Mouse (Mus musculus) urinary bladder, postnatal 36 days (tissue): ENCODE results near the gene Orc2.
A peak's percentile ranks its signal among the peaks of the same experiment; 100 is the strongest.

Experiments used
- DNase-seq, 2 experiments: peaks; one replicate each; pipeline ENCODE4 v3.0.0; 2022; ENCODE audit warnings: low spot score in 2 of 2, mixed read lengths in 1 of 2

Gene Orc2

GRCm38 (mm10) chr1:58504577-58505254 lies at the start of gene Orc2:
TSS of gene Orc2 (minus strand) at chr1:58505109.
- DNase-seq: peak; percentile 81 to 90

DNA sequence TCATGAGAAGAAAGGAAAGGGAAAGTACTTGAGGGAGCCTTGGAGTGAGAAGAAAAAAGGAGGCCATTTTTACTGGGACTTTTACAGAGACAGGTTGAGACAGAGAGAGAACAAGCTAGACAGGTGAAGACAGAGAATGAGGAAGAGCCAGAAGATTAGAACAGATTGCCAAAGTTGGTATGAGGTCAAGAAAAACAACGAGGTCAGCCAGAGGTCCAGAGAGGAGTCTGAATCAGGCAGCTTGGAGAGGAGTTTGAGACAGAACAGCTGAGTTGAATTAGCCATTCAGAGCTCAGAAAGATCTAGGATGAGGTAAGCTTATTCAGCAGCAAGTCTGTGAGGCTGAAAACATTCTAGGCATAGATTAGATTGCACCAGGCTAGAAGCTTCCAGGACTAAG lies 36.5 kb upstream of the Orc2 start:
- no peak for DNase-seq

- no peak for DNase-seq
Measured at GRCm38 (mm10) chr1:58507249-58507648, 2.3 kb upstream of the Orc2 start.

GRCm38 (mm10) chr1:58503793-58504370 lies 1.0 kb downstream of the Orc2 start:
- DNase-seq: no peak

GRCm38 (mm10) chr1:58503134-58503533 lies 1.8 kb downstream of the Orc2 start:
- no peak for DNase-seq

- DNase-seq: no peak
Measured at GRCm38 (mm10) chr1:58498758-58499157, 6.2 kb downstream of the Orc2 start.

DNA sequence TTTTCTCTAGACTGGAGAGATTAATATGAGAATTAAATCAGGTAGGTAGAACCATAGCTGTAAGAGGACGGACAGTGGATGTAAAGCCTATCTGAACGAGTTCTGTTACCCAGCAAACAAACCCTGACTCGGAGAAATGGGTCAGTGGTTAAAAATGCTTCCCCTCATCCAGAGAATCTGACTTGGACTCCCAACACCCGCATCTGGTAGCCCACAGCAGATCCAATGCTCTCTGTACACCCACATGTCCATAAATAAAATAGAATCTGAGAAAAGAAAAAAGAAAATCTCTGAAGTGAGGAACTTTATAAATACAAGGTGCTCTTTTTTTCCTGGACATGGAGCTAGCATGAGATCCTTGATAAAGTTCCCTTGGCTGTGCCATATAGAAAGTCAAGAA lies 7.2 kb downstream of the Orc2 start:
- no peak for DNase-seq

GRCm38 (mm10) chr1:58495603-58496002 lies 9.3 kb downstream of the Orc2 start:
- DNase-seq: no peak

DNA sequence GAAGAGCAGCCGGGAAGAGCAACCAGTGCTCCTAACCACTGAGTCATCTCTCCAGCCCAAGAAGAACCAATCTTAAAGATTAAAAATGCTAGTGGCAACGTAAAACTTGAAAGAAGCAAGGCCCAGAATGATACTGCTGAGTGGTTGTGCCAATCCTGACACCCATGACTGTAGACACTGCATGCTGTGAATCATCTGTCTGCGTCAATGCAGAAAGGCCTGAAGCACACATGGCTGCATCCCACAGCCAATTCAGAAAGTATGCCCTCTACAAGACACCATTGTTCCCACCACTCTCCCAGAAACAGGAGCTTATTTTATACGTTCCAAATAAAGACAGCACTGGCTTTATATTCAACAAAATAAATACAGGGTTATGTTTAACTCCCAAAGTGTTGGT lies 22.3 kb downstream of the Orc2 start:
- DNase-seq: no peak

- no peak for DNase-seq
Measured at GRCm38 (mm10) chr1:58475662-58476061, 29.2 kb downstream of the Orc2 start.

- DNase-seq: no peak
Measured at GRCm38 (mm10) chr1:58465561-58465960, 39.3 kb downstream of the Orc2 start.

DNA sequence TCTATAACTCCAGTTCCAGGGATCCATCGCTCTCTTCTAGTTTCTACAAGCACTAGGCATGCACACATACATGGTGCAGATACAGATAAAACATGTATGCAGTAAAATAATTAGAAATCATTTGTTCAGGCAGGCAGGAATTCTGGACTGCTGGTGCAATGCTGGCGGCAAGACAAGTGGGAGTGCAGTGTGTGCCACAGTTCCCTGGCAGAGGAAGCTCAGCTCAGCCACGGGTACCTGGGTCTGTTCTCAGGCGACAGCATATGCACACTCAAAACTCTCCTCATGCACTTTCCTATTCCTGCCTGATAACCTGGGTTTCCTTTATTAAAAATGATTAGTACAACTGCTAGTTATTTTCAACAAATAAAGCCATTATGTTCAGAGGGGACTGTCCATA lies 39.9 kb downstream of the Orc2 start:
- no peak for DNase-seq

DNA sequence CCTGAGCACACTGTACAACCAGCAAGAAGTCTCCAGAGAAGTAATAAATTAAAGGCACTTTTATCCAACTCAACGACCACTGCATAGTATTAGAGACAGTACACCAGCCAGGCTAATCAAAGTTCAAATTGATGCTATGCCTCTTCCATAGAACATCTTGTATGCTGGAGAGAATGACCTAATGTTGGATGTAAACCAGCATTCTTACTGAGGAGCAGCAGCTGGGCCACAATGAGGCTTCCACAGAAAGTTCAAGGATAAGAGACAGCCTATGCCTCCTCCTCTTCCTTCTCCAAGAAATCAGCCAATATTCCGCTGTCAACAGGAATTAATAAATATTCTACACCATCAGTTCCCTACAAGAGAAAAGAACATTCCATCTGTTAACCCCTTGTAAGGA lies 41.0 kb downstream of the Orc2 start:
- no peak for DNase-seq

GRCm38 (mm10) chr1:58460566-58460965 lies 44.3 kb downstream of the Orc2 start:
- no peak for DNase-seq

DNA sequence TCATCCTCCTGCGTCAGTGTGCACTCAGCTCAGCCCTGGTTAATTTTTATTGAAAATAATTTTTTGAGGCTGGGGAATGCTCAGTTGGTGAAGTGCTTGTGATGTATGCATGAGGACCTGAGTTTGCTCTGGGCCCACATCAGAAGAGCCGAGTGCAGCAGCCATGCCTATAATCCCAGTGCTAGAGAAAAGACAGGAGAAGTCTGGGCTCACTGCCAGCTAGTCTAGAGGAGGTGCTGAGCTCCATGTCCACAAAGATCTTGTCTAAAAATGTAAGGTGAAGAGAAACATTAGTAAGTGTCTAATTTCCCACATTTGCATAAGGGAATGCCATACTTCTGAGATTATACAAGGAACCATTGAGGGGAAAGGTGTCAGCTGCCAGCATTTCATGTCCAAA lies 46.0 kb downstream of the Orc2 start:
- no peak for DNase-seq

DNA sequence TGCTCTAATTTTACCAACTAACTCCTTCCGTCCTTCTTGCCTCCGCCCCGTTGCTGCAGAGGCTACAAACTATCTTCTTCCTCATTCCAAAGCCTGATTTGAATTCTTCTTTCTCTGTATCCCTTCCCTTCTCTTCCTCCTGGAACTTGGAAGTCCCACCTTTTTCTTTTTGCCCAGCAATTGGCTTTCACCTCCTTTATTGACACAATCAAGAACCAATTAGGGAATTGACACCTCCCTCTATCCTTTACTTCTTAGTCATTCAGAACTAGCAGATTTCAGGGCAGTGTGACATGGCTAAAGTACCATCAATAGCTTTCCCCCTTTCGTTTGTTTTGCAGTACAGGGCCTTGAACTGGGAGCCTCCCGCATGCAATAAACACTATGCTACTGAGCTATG lies 46.7 kb downstream of the Orc2 start:
- no peak for DNase-seq

GRCm38 (mm10) chr1:58454316-58454715 lies 50.6 kb downstream of the Orc2 start:
- DNase-seq: no peak

DNA sequence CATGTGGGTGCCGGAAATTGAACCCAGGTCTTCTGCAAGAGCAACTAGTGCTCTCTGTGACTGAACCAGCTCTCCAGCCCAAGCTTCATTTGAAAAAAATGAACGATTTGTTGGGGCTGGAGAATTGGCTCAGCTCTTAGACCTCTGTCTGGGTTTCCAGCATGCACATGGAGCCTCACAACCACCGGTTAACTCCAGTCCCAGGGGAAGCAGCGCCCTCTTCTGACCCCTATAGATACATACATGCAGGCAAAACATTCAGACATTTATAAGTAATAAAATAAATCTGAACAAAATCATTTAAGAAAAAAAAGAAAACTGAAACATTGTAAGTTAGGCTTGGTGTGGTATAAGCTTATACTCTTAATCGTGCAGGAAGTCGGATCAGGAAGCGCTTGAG lies 56.5 kb downstream of the Orc2 start:
- DNase-seq: no peak

DNA sequence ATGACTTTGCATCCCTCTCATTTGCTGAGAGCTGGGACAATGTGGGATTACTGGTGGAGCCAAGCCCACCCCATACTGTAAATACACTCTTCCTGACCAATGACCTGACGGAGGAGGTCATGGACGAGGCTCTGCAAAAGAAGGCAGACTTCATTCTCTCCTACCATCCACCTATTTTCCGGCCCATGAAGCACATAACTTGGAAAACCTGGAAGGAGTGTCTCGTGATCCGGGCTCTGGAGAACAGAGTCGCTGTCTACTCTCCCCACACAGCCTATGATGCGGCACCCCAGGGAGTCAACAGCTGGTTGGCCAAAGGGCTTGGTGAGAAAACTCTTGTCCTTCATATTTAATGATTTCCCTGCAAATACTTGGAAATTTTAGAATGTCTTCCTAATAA lies 57.1 kb downstream of the Orc2 start:
- no peak for DNase-seq

DNA sequence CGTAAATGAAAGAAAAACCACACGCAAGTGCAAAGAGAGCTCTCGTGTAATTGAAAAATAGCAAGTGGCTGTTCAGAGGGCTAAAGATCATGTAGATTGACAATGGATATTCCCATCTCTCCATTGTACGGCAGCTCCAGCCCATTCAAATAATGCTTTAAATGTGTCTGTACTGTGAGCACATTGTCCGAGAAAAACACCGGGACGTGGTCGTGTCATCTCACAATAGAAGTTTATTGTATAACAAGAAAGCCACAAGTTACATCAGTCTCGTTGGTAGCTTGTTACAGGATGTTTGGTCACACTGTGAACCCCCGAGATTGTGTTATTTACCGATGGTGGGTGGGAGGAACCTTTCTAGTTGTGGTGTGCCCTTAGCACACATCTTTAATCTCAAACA lies 59.0 kb downstream of the Orc2 start:
- no peak for DNase-seq

DNA sequence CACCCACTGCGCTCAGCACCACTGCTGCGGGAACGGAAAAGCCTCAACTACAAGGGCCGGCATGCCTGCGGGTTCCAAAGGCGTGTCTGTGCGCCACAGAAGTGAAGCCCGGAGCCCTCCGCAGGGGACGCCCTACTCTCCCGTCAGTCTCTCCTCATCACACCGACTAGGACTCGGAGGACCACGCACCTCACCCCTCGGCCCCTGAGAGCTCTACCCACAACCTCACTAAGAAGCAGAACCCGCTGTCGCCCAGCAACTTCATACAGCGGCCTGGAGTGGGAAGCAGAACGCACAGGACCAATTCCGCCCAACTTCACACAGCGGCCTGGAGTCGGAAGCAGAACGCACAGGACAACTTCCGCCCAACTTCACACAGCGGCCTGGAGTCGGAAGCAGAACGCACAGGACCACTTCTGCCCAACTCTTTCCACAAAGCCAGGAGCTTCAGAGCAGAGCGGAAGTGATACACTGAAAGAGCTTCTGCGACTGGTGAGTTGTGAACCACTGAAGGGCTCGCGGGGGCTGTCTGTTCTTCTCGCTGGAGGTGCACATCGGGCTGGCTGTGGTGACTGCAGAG lies 59.7 kb downstream of the Orc2 start, which contains the start of the genes Nif3l1 and Ppil3:
Gene Nif3l1, plus strand, starts transcription at position 9 of the 580 bp plus-strand sequence.
Gene Ppil3, minus strand, starts transcription at position 344 of the 580 bp plus-strand sequence.
- peak; percentile 80 to 88 for DNase-seq

GRCm38 (mm10) chr1:58444691-58445090 lies 60.2 kb downstream of the Orc2 start:
- DNase-seq: no peak

- no peak for DNase-seq
Measured at GRCm38 (mm10) chr1:58424551-58424950, 80.4 kb downstream of the Orc2 start.
